Mouse (Mus musculus): ENCODE results near the gene Gm47791.

Gm47791 gene

GRCm38 (mm10) chr1:82771022-82771586, at the start of gene Gm47791:
Gm47791 (minus strand) TSS chr1:82771243.
- H3K36me3 ChIP-seq (ENCODE audit: insufficient read depth, low read length), result no peaks in the 10 kb centered on the region
- 0 out of 2 replicates have a peak, but pooled peaks cover 3% of the 10 kb centered on the region for H3K4me1 ChIP-seq (replicated peaks; ENCODE audit: low read depth, low read length)
- H3K4me3 ChIP-seq (replicated peaks; ENCODE audit: low read length), result peak within 1 kb of the TSS; percentile 59
- H3K27me3 ChIP-seq (ENCODE audit: insufficient read depth, low read length), result no peaks in the 10 kb centered on the region
- no peak for TF ChIP-seq NANOG (IDR thresholded peaks at IDR 0.05; ENCODE audit: borderline replicate concordance, low read length)
- no peak for TF ChIP-seq CTCF (conservative IDR thresholded peaks at IDR 0.05; ENCODE audit: low read length)
- H3K9me3 ChIP-seq (ENCODE audit: low read length), result peaks cover 12% of the 10 kb centered on the region

GRCm38 (mm10) chr1:82820626-82821186, 49.7 kb upstream of the Gm47791 start:
- Histone ChIP-seq H3K4me3 (replicated peaks; ENCODE audit: low read length) (peak overlapping the region; percentile 64), H3K36me3 (ENCODE audit: insufficient read depth, low read length) (no peaks in the 10 kb centered on the region), H3K27me3 (ENCODE audit: insufficient read depth, low read length) (no peaks in the 10 kb centered on the region), H3K4me1 (replicated peaks; ENCODE audit: low read depth, low read length) (peaks cover 62% of the 10 kb centered on the region), H3K9me3 (ENCODE audit: low read length) (no peaks in the 10 kb centered on the region)
- TF ChIP-seq POU5F1 (IDR thresholded peaks at IDR 0.05; ENCODE audit: borderline replicate concordance, low read length), result no peak
- TF ChIP-seq NANOG (IDR thresholded peaks at IDR 0.05; ENCODE audit: borderline replicate concordance, low read length), result no peak
- no peak for TF ChIP-seq CTCF (conservative IDR thresholded peaks at IDR 0.05; ENCODE audit: low read length)

- H3K4me1 ChIP-seq (replicated peaks; ENCODE audit: low read depth, low read length), result peaks cover 58% of the 10 kb centered on the region
- H3K4me3 ChIP-seq (replicated peaks; ENCODE audit: low read length), result peak overlapping the region; percentile 64
- H3K27me3 ChIP-seq (ENCODE audit: insufficient read depth, low read length), result 0 out of 2 replicates have a peak, but pooled peaks cover 2% of the 10 kb centered on the region
- no peak for TF ChIP-seq POU5F1 (IDR thresholded peaks at IDR 0.05; ENCODE audit: borderline replicate concordance, low read length)
- 0 out of 2 replicates have a peak, but pooled peaks have one; percentile 16 for TF ChIP-seq NANOG (IDR thresholded peaks at IDR 0.05; ENCODE audit: borderline replicate concordance, low read length)
- no peak for TF ChIP-seq CTCF (conservative IDR thresholded peaks at IDR 0.05; ENCODE audit: low read length)
- no peaks in the 10 kb centered on the region for H3K36me3 ChIP-seq (ENCODE audit: insufficient read depth, low read length)
- no peaks in the 10 kb centered on the region for H3K9me3 ChIP-seq (ENCODE audit: low read length)
Observed at GRCm38 (mm10) chr1:82820179-82820578, 49.1 kb upstream of the Gm47791 start.

GRCm38 (mm10) chr1:82819366-82819765, 48.3 kb upstream of the Gm47791 start:
- Histone ChIP-seq H3K4me3 (replicated peaks; ENCODE audit: low read length) (peak overlapping the region; percentile 64), H3K36me3 (ENCODE audit: insufficient read depth, low read length) (no peaks in the 10 kb centered on the region), H3K4me1 (replicated peaks; ENCODE audit: low read depth, low read length) (peaks cover 56% of the 10 kb centered on the region), H3K9me3 (ENCODE audit: low read length) (no peaks in the 10 kb centered on the region), H3K27me3 (ENCODE audit: insufficient read depth, low read length) (0 out of 2 replicates have a peak, but pooled peaks cover 2% of the 10 kb centered on the region)
- TF ChIP-seq NANOG (IDR thresholded peaks at IDR 0.05; ENCODE audit: borderline replicate concordance, low read length), result no peak
- no peak for TF ChIP-seq POU5F1 (IDR thresholded peaks at IDR 0.05; ENCODE audit: borderline replicate concordance, low read length)

GRCm38 (mm10) chr1:82815941-82816716, 45.1 kb upstream of the Gm47791 start:
- no peak for TF ChIP-seq CTCF (conservative IDR thresholded peaks at IDR 0.05; ENCODE audit: low read length)
- no peak for TF ChIP-seq POU5F1 (IDR thresholded peaks at IDR 0.05; ENCODE audit: borderline replicate concordance, low read length)
- no peak for TF ChIP-seq NANOG (IDR thresholded peaks at IDR 0.05; ENCODE audit: borderline replicate concordance, low read length)
- Histone ChIP-seq H3K27me3 (ENCODE audit: insufficient read depth, low read length) (0 out of 2 replicates have a peak, but pooled peaks cover 2% of the 10 kb centered on the region), H3K9me3 (ENCODE audit: low read length) (no peaks in the 10 kb centered on the region), H3K4me3 (replicated peaks; ENCODE audit: low read length) (no peak overlapping the region), H3K4me1 (replicated peaks; ENCODE audit: low read depth, low read length) (peaks cover 34% of the 10 kb centered on the region), H3K36me3 (ENCODE audit: insufficient read depth, low read length) (no peaks in the 10 kb centered on the region)

- peaks cover 7% of the 10 kb centered on the region for H3K4me1 ChIP-seq (replicated peaks; ENCODE audit: low read depth, low read length)
- H3K4me3 ChIP-seq (replicated peaks; ENCODE audit: low read length), result no peak overlapping the region
- H3K9me3 ChIP-seq (ENCODE audit: low read length), result no peaks in the 10 kb centered on the region
- TF ChIP-seq NANOG (IDR thresholded peaks at IDR 0.05; ENCODE audit: borderline replicate concordance, low read length) (no peak), CTCF (conservative IDR thresholded peaks at IDR 0.05; ENCODE audit: low read length) (no peak), POU5F1 (IDR thresholded peaks at IDR 0.05; ENCODE audit: borderline replicate concordance, low read length) (no peak)
- no peaks in the 10 kb centered on the region for H3K36me3 ChIP-seq (ENCODE audit: insufficient read depth, low read length)
- H3K27me3 ChIP-seq (ENCODE audit: insufficient read depth, low read length), result 0 out of 2 replicates have a peak, but pooled peaks cover 2% of the 10 kb centered on the region
Observed at GRCm38 (mm10) chr1:82811766-82812165, 40.7 kb upstream of the Gm47791 start.

GRCm38 (mm10) chr1:82808564-82808963, 37.5 kb upstream of the Gm47791 start:
- Histone ChIP-seq H3K9me3 (ENCODE audit: low read length) (no peaks in the 10 kb centered on the region), H3K4me1 (replicated peaks; ENCODE audit: low read depth, low read length) (peaks cover 6% of the 10 kb centered on the region), H3K36me3 (ENCODE audit: insufficient read depth, low read length) (no peaks in the 10 kb centered on the region), H3K27me3 (ENCODE audit: insufficient read depth, low read length) (no peaks in the 10 kb centered on the region), H3K4me3 (replicated peaks; ENCODE audit: low read length) (no peak overlapping the region)
- no peak for TF ChIP-seq CTCF (conservative IDR thresholded peaks at IDR 0.05; ENCODE audit: low read length)
- TF ChIP-seq NANOG (IDR thresholded peaks at IDR 0.05; ENCODE audit: borderline replicate concordance, low read length), result no peak
- TF ChIP-seq POU5F1 (IDR thresholded peaks at IDR 0.05; ENCODE audit: borderline replicate concordance, low read length), result no peak

- H3K9me3 ChIP-seq (ENCODE audit: low read length), result no peaks in the 10 kb centered on the region
- H3K27me3 ChIP-seq (ENCODE audit: insufficient read depth, low read length), result no peaks in the 10 kb centered on the region
- H3K4me3 ChIP-seq (replicated peaks; ENCODE audit: low read length), result no peak overlapping the region
- H3K36me3 ChIP-seq (ENCODE audit: insufficient read depth, low read length), result no peaks in the 10 kb centered on the region
- H3K4me1 ChIP-seq (replicated peaks; ENCODE audit: low read depth, low read length), result peaks cover 6% of the 10 kb centered on the region
- TF ChIP-seq CTCF (conservative IDR thresholded peaks at IDR 0.05; ENCODE audit: low read length) (no peak), NANOG (IDR thresholded peaks at IDR 0.05; ENCODE audit: borderline replicate concordance, low read length) (no peak), POU5F1 (IDR thresholded peaks at IDR 0.05; ENCODE audit: borderline replicate concordance, low read length) (no peak)
Observed at GRCm38 (mm10) chr1:82807206-82807605, 36.2 kb upstream of the Gm47791 start.
